Mouse (Mus musculus): ENCODE results near the gene AL607142.1.
A peak's percentile ranks its signal among the peaks of the same experiment; 100 is the strongest.

Gene AL607142.1

GRCm38 (mm10) chr4:120058157-120058556, 6.6 kb upstream of the AL607142.1 start:
- no peak for DNase-seq

- DNase-seq, result no peak
These were observed 6.0 kb upstream of the AL607142.1 start for GRCm38 (mm10) chr4:120058794-120059193.

DNA sequence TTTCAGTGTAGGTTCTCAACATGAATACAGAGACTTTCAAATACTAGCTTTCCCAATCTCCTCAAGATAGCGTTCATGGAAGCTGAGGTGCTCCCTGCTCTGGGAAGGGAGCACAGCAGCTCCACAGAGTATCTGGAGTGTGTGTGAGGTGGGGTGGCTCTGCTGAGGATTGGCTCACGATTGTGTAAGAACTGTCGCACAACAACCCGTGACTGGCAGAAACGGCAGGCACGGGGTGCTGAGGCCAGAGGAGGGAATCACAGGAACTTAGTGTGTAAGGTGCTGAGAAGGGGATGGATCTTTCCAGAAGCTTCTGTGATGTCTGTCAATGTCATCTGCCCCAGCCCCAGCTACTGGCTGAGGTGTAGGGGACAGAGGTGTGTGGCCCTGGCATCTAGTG, 3.1 kb upstream of the AL607142.1 start:
- DNase-seq, result no peak

GRCm38 (mm10) chr4:120062198-120062597, 2.6 kb upstream of the AL607142.1 start:
- no peak for DNase-seq

DNA sequence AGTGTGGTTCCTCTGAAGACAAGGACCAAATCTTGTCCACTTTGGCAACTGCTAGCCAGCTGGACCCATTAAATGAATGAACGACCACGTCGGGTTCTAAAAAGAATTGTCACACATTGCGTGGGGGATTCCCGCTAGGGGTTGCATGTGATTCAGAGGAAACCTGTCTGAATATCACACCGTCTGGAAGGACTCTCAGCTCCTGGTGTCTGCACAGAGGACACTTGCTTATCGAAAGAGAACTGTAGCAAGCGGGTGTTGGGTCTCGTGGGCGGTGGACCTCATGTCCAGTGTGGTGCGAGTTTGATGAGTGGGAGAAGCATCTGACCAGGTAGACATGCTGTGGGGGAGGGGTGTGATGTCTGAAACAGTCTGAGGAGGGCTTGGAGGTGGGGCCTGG, 2.0 kb upstream of the AL607142.1 start:
- DNase-seq, result no peak

- DNase-seq, result no peak
These were observed 1.3 kb upstream of the AL607142.1 start for GRCm38 (mm10) chr4:120063353-120064124.

DNA sequence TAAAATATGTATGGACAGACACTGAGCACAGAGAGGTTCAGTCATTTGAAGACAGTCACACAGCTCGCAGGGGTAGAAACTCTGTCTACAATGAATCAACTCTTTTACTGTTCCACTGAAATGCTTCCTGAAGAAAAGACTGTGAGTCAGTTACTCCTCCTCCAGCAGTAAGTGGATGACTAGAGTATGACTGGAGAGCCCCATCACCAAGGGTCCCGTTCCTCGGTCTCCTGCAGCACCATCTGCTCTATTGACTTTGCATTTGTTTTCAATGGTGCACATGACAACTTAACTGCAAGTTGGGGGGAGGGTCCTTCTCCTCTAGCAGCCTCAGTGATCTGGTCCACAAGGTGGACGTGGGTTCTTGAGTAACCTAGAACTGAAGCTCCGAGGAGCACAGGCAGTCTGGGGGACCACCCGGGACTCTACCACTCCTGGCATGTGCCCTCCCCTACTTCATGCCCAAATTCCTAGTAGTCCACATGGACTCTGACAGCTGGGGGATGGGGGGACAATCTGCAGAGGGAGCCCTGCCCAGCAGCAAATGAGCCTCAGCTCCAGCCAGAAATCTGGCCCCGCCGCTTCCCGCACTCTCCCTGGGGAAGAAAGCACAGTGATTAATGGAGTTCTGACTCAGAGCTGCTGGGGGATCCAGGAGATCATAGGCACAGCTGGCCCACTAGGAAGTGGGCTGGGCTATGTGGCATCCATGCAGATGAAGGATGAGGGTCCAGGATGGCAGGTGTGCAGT, 2.2 kb downstream of the AL607142.1 start:
- no peak for DNase-seq

DNA sequence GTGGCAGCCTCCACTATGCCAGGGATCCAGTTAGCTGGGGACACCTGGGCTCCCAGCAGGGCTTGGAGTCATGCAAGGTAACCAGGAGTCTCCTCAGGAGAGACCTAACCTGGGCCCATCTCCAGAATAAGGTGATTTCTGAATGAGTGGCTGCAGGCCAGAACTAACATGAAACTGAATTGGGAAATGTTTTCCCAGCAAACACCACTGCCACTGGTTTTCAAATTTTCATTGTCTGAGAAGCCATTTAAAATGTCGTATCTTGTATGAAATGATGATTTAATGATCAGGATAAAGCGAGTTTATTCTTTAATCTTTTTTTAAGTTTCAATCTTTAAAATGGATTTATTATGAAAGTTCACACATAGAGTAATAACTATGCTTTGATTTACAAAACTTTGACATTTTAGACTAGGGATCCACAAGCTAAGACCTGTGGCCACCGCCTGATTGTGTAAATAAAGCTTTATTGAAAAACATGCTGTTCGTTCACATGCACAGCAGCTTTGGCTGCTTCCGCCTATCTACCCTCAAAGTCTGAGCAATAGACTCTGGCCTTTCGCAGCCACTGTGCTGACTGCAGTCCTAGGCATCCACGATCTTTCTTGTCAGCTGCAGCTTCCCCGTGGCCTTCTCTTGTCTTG, 2.9 kb downstream of the AL607142.1 start:
- no peak for DNase-seq

DNA sequence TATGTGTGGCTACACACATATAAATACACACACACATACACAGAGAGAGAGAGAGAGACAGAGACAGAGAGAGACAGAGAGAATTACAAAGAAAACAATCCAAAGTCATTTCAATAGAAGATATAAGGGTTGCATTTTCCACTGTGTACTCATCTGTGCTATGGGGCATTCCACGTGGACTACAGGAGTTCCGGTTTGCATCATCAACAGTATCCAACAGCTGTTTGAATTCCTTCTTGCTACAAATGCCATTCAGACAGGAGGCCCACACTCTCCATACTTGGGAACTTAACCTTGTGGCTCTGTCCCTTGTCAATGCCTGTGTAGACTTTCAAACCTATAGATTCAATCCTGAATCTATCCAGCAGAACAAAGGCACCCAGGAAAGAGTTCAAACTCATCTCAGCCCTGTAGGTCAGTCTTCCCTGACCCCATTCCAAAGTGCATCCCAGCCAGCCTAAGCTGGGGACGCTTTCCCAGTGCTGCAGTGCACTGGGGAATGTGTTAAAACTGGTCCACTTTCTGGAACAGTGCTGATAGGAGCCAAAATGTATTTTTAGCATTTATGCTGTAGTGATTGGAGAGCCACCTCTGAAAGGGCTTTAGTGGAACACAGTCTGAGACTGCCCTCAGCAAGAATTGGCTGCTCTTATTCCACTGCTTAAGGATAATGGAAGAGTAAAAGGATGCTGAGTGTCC, 4.2 kb downstream of the AL607142.1 start:
- DNase-seq, result no peak

DNA sequence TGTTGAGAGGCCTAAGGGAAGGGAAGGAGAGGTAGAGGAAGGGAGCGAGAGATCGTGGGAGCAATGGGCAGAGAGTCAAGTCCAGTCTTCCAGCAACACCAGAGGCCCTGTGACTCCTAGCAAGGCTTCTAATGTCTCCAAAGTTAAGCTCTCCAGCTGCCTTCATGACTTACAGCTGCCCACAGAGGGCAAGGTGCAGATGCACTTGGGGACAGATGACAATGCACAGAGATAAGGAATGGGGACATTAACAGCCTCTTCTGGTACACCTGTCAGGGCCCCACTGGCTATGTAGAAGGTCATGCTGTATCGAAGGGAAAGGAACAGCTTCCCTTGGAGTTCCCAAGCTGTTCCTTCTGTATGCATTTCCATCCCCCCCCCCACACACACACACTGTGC, 4.8 kb downstream of the AL607142.1 start:
- no peak for DNase-seq

- DNase-seq, result no peak
These were observed 6.6 kb downstream of the AL607142.1 start for GRCm38 (mm10) chr4:120071411-120071810.

DNA sequence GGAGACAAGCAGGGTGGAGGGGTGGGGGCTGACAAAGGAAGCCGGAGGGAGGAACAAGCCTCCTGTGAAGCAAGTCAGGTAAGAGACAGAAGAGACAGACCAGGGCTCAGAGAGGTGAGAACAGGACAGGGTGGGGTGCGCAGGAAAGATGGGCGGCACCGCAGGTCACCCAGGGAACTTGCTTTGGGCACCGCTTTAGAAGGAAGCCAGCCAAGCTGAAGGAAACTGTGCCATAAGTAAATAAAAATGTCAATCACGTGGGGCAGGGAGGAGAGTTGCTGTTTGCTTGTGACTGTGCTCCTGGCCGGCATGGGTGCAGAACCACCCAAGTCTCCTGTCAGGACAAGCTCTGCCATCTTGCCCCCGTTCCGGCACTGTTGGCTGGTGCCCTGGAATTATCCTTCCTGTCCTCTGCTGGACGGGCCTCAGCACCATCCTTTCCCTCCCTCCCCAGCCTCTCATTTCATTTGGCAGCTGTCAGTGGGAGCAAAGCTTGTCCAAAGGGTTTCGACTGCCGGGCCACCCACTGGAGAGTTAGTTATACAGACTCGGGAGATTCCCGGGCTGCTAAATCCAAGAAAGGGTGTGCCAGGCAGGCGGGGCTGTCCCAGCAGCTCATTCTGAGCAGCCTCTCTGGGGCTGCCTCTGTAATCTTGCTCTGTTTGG, 7.2 kb downstream of the AL607142.1 start:
- no peak for DNase-seq

DNA sequence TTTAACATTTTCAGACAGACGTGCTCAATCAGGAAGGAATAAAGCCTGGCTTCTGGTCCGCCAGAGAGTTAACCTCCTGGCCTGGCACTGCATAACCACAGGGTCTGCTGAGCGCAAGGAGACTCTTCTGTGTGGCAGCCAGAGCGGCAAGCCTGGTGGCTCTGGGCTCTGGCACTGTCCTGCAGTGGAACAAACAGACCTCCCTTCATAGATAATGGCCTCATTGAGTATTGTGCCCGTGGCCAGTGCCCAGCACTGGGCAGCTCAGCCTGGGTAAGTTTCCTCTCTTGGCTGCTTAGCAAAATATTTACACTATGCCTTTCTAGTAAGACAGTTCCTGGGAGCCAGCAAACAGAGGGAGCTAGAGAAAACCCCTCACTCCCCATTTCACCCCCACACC, 9.3 kb downstream of the AL607142.1 start:
- DNase-seq, result no peak

DNA sequence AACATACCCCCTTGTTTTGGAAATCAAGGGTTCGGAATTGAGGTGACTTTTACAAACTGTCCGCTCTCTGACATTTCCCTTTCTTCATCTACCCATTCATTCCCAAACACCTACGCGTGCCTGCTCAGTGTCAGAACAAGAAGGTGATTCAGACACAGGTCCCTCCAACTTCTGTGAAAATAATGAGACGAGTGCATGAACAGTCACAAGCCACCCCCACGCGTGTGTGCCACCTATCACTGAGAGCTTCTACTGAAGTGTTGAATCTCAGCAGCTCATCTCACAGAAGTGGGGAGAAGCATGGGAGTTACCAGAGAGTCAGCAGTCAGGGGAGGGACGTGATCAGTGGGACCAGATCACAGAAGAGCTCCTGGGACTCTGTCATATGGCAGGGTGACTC, 12.5 kb downstream of the AL607142.1 start:
- DNase-seq, result no peak

DNA sequence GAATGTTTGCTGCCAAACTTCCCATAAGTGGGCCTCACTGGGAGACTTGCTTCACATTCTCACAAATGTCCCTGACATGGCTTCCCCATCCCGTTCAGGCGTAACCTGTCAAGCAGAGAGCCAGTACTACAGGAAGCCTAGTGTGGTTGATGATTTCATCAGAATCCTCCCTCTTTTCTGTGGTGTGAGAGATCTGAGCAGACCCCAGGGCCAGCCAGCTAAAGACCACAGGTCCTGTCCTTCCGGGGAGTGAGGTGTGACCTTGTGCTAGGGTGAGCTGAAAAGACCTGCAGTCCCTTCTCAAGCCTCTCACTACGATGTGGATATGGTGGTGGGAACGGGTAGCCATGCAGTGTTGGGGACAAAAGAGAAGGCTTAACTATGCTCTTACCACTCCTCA, 17.7 kb downstream of the AL607142.1 start:
- no peak for DNase-seq

GRCm38 (mm10) chr4:120083700-120084099, 18.9 kb downstream of the AL607142.1 start:
- no peak for DNase-seq

GRCm38 (mm10) chr4:120089536-120089935, 24.7 kb downstream of the AL607142.1 start:
- DNase-seq, result no peak

DNA sequence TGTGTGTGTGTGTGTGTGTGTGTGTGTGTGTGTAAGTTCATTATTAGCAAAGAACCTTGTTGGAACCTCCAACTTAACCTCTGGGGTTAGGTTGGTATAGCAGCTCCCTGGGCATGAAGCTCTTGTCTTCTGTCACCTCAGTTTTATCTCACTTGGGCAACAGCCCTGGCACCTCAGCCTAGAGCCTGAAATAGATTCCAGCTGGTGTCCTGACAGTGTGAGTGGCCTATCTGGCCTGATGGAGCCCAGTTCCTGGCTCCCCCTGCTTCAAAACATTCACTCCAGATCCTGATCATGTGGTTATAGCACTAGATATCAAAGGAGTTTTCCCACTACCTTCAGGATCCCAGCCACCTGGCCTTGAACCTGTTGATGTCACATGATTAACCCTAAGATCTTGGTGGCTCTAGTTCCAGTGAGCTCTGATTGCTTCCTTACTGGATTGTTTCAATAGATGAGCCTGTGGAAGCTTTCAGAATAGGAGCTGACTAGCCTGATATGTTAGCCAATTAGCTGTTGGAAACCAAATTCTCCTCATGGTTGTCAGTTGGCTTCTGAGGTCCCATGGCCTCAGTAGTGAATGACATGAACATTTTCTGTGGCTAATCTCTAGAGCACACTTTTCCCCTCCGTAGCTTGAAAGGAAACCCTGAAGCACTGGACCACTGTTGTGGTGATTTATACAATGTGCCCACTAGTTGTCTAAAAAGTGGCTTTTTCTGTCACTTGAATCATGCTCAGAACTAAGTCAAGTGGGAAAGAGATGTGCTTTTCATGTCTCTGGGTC, 27.4 kb downstream of the AL607142.1 start:
- no peak for DNase-seq

DNA sequence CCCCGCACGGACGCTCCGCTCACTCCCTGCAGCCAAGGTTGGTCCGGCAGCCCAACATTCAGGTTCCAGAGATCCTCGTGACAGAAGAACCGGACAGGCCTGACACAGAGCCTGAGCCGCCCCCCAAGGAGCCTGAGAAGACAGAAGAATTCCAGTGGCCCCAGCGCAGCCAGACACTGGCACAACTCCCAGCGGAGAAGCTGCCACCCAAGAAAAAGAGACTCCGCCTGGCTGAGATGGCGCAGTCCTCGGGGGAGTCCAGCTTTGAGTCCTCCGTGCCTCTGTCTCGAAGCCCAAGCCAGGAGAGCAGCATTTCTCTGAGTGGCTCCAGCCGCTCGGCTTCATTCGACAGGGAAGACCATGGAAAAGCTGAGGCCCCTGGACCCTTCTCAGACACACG, 32.1 kb downstream of the AL607142.1 start:
- DNase-seq, result no peak

- DNase-seq, result no peak
These were observed 36.4 kb downstream of the AL607142.1 start for GRCm38 (mm10) chr4:120101186-120101585.

GRCm38 (mm10) chr4:120104599-120104998, 39.8 kb downstream of the AL607142.1 start:
- peak; percentile 84 for DNase-seq

DNA sequence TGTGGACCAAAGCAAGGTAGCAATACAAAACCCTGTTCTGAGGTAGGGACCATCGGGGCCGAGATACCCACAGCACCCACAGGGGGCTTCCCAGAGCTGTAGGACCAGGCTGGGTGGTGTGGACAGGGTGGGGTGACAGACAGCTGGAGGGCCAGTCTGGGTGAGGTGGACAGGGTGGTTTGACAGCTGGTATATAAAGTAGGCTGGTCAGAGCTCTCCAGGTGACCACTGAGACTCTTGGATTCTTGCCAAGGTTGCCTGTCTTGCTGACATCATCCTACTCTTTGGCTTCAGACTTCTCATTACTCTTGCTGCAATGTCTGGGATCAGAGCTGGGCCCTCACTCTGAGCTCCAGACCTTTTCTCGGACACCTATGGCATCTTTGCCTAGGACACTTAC, 41.6 kb downstream of the AL607142.1 start:
- no peak for DNase-seq
